Mouse (Mus musculus) liver, embryonic 14.5 days (tissue): Measurements from ENCODE around the gene Sorcs2.

Experiments
- CTCF ChIP-seq: IDR thresholded peaks from 2 replicates; pipeline ENCODE4 v1.5.1; 2016; ENCODE audit warnings: antibody characterized with exemption, low read depth, control low read depth
- EP300 ChIP-seq: IDR thresholded peaks from 2 replicates; pipeline ENCODE4 v1.6.1; 2016; ENCODE audit warnings: antibody characterized with exemption, low read depth

DNA sequence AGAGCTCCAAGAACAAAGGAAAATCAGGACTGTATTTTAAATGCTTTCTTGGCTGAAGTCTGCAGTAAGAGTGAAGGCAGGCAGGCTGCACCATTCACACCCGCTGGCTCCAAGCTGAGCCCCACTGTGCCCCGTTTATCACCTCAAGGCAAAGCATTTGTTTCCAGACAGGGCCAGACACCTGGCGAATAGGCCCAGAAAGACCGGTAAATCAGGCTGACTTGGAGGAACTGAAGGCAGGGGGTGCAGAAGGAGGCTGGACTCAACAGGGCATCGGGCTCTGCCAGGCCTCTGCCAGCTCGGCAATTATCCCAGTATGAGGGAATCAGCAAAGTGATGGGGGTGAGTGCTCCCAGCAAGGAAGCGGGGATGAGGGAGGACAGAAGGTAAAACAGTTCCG lies 47.1 kb upstream of the Sorcs2 start:
- TF ChIP-seq EP300 (no peak), CTCF (no peak)
